Mouse (Mus musculus) ES-Bruce4 (cell line): ENCODE measurements around the gene Tsga10ip. TPM values are rescaled to one million over a fixed set of nuclear protein-coding genes. Genes with fewer than 3 reads are reported as not detected.
"Not testable (repeated sequence)": the region's sequence is repeated elsewhere in the genome, so short reads cannot be mapped to it uniquely, and the experiment has no call there.

Source experiments
- H3K27ac ChIP-seq: 2 replicates; pipeline ENCODE4 v1.5.1; 2012; ENCODE audit warnings: low read length, inconsistent platforms; ENCODE audit not compliant: insufficient read depth
- H3K27me3 ChIP-seq: 2 replicates; pipeline ENCODE4 v1.6.1; 2012; ENCODE audit warnings: mild to moderate bottlenecking, low read length, inconsistent platforms; ENCODE audit not compliant: control insufficient read depth, poor library complexity, insufficient read depth, severe bottlenecking
- H3K36me3 ChIP-seq: 2 replicates; pipeline ENCODE4 v1.6.1; 2012; ENCODE audit warnings: inconsistent platforms, mild to moderate bottlenecking, low read length, moderate library complexity; ENCODE audit not compliant: control insufficient read depth, poor library complexity, insufficient read depth, severe bottlenecking
- H3K4me1 ChIP-seq: one replicate; pipeline ENCODE4 v1.8.1; 2011; ENCODE audit warnings: low read length; ENCODE audit not compliant: control insufficient read depth, insufficient read depth
- H3K4me3 ChIP-seq: 2 replicates; pipeline ENCODE4 v1.5.1; 2011; ENCODE audit warnings: low read depth, mild to moderate bottlenecking, low read length
- H3K9ac ChIP-seq: 2 replicates; pipeline ENCODE4 v1.6.1; 2012; ENCODE audit warnings: low read depth, mild to moderate bottlenecking, inconsistent platforms; ENCODE audit not compliant: poor library complexity, severe bottlenecking
- H3K9me3 ChIP-seq: replicated peaks from 2 replicates; pipeline ENCODE4 v1.6.1; 2012; ENCODE audit warnings: mild to moderate bottlenecking, low read length, inconsistent platforms; ENCODE audit not compliant: control insufficient read depth, poor library complexity, insufficient read depth, severe bottlenecking
- CTCF ChIP-seq: IDR thresholded peaks from one replicate; pipeline ENCODE4 v1.8.1; 2011; ENCODE audit warnings: low read depth, low read length
- EP300 ChIP-seq: IDR thresholded peaks from 2 replicates; pipeline ENCODE4 v1.6.1; 2011; ENCODE audit warnings: low read depth, low read length; ENCODE audit not compliant: insufficient read depth
- POLR2A ChIP-seq: IDR thresholded peaks from one replicate; pipeline ENCODE4 v1.8.1; 2011; ENCODE audit warnings: low read length; ENCODE audit not compliant: insufficient read depth
- polyA plus RNA-seq: library from polyadenylated mRNA; stranded (reverse); fragments of >200 nt; gene quantifications from 2 replicates; pipeline ENCODE4 v1.2.4, GENCODE M21; 2011; ENCODE audit warnings: low read depth; ENCODE audit not compliant: missing spikeins, insufficient read depth, insufficient read length

The Tsga10ip gene
- polyA plus RNA-seq, 1 experiment = not detected

GRCm38 (mm10) chr19:5405924-5406323, 3.6 kb upstream of the Tsga10ip start:
- peaks cover 3% of the 10 kb centered on the region for H3K4me1 ChIP-seq
- H3K9ac ChIP-seq = peak overlapping the region; percentile 39
- H3K27me3 ChIP-seq = no peaks in the 10 kb centered on the region
- no peaks in the 10 kb centered on the region for H3K36me3 ChIP-seq
- peak overlapping the region; percentile 44 for H3K4me3 ChIP-seq
- peak overlapping the region; percentile 64 for H3K27ac ChIP-seq
- TF ChIP-seq EP300 (no peak), POLR2A (no peak), CTCF (no peak)
- no peaks in the 10 kb centered on the region for H3K9me3 ChIP-seq

GRCm38 (mm10) chr19:5401073-5401472, 1.3 kb downstream of the Tsga10ip start:
- 0 out of 2 replicates have a peak overlapping the region, but pooled peaks have one; percentile 17 for H3K27ac ChIP-seq
- H3K9ac ChIP-seq, H3K36me3 ChIP-seq: not testable (repeated sequence)

GRCm38 (mm10) chr19:5395371-5395770, 7.0 kb downstream of the Tsga10ip start:
- H3K9me3 ChIP-seq = no peaks in the 10 kb centered on the region
- no peak overlapping the region for H3K9ac ChIP-seq
- no peak overlapping the region for H3K4me3 ChIP-seq
- TF ChIP-seq CTCF (no peak), EP300 (no peak), POLR2A (no peak)
- H3K27ac ChIP-seq = no peak overlapping the region
- no peaks in the 10 kb centered on the region for H3K27me3 ChIP-seq
- H3K4me1 ChIP-seq = no peaks in the 10 kb centered on the region
- no peaks in the 10 kb centered on the region for H3K36me3 ChIP-seq

More at GRCm38 (mm10) chr19:5401073-5401472, 1.3 kb downstream of the Tsga10ip start:
- not testable (repeated sequence) for H3K9me3 ChIP-seq, H3K27me3 ChIP-seq, H3K4me1 ChIP-seq, H3K4me3 ChIP-seq

- TF ChIP-seq EP300 = no peak
- TF ChIP-seq CTCF = no peak
- no peak for TF ChIP-seq POLR2A
- Histone ChIP-seq H3K9ac (no peak overlapping the region), H3K4me1 (no peaks in the 10 kb centered on the region), H3K36me3 (no peaks in the 10 kb centered on the region), H3K9me3 (no peaks in the 10 kb centered on the region), H3K4me3 (no peak overlapping the region), H3K27me3 (no peaks in the 10 kb centered on the region), H3K27ac (no peak overlapping the region)
These were observed 8.2 kb downstream of the Tsga10ip start for GRCm38 (mm10) chr19:5394168-5394567.

GRCm38 (mm10) chr19:5392892-5393291, 9.4 kb downstream of the Tsga10ip start:
- Histone ChIP-seq H3K27ac (no peak overlapping the region), H3K36me3 (no peaks in the 10 kb centered on the region), H3K9ac (no peak overlapping the region), H3K27me3 (no peaks in the 10 kb centered on the region), H3K4me1 (no peaks in the 10 kb centered on the region), H3K9me3 (no peaks in the 10 kb centered on the region), H3K4me3 (no peak overlapping the region)
- TF ChIP-seq POLR2A (no peak), CTCF (no peak), EP300 (no peak)

GRCm38 (mm10) chr19:5390416-5390815, 11.9 kb downstream of the Tsga10ip start:
- Histone ChIP-seq H3K27ac (no peak overlapping the region), H3K36me3 (no peaks in the 10 kb centered on the region), H3K27me3 (no peaks in the 10 kb centered on the region), H3K9me3 (no peaks in the 10 kb centered on the region), H3K4me1 (no peaks in the 10 kb centered on the region), H3K9ac (peak overlapping the region; percentile 78), H3K4me3 (no peak overlapping the region)
- no peak for TF ChIP-seq POLR2A
- no peak for TF ChIP-seq CTCF
- TF ChIP-seq EP300 = no peak
